Mouse (Mus musculus): ENCODE data around the gene Gpc6.

- TF ChIP-seq CTCF (IDR thresholded peaks at IDR 0.05) (no peak), EP300 (IDR thresholded peaks at IDR 0.05; ENCODE audit: insufficient read depth, low read depth, low read length) (no peak), POLR2A (IDR thresholded peaks at IDR 0.05; ENCODE audit: insufficient read depth, low read depth, low read length) (no peak)
Observed at GRCm38 (mm10) chr14:118004434-118004833, 1079.3 kb downstream of the Gpc6 start.
